Mouse (Mus musculus): ENCODE measurements around the gene Atp6v1f.

GRCm38 (mm10) chr6:29474736-29475135 lies 7.2 kb downstream of the Atp6v1f start:
- TF ChIP-seq GATA1 (IDR thresholded peaks at IDR 0.05; ENCODE audit: borderline replicate concordance, low read length) (no peak), FLI1 (IDR thresholded peaks at IDR 0.05; ENCODE audit: low read length) (no peak)

All from megakaryocyte, embryonic 14.5 days (primary cell).